In genomic region chr1:151102646-151103391, GRCm38 (mm10) we compare ENCODE assay signal across 9 mouse cellular contexts.
A peak's percentile ranks its signal among the peaks of the same experiment; 100 is the strongest.
DNase-seq lines count a peak whose midpoint lies in the region; ATAC-seq and TF ChIP-seq lines count a peak whose summit lies in the region.
"Had no signal": no experiment of that assay in that cellular context is flagged by ENCODE, and none has a peak within 500 bp of the region (broad histone marks: within the 10 kb centered on the region; RNA-seq: fewer than 3 reads in every experiment).

No protein-coding gene starts in this region.

- peak; percentile 47 for DNase-seq in adrenal gland, postnatal 14 days
- DNase-seq in adrenal gland, postnatal 10 days, result no peak
- DNase-seq in adipocyte (ENCODE audit: low spot score), result peak; percentile 17
- peak; percentile 64 for DNase-seq in heart, postnatal 0 days (ENCODE audit: low spot score)
- peak; percentile 52 for DNase-seq in liver, adult 2 months (ENCODE audit: extremely low read depth, low read depth, low spot score)
- no peak for DNase-seq in ovary, postnatal 36 days (ENCODE audit: low spot score)
- DNase-seq in lung, postnatal 10 days, result no peak
- DNase-seq: lung, postnatal 14 days had no signal

- no peak overlapping the region for H3K4me2 ChIP-seq in heart, postnatal 0 days (ENCODE audit: low read depth, low read length)

- peak; percentile 86 for ATAC-seq in heart, postnatal 0 days (ENCODE audit: insufficient read depth, low read depth)
- ATAC-seq in megakaryocyte, adult 5-6 weeks (ENCODE audit: poor library complexity, severe bottlenecking), result no peak

- H3K36me3 ChIP-seq in heart, postnatal 0 days (replicated peaks; ENCODE audit: control insufficient read depth, insufficient read depth, low read length), result no peaks in the 10 kb centered on the region
- no peaks in the 10 kb centered on the region for H3K36me3 ChIP-seq in liver, adult 2 months (ENCODE audit: control insufficient read depth, insufficient read depth, low read length)

- H3K4me3 ChIP-seq in heart, postnatal 0 days (ENCODE audit: low read depth, low read length), result no peak overlapping the region
- no peak overlapping the region for H3K4me3 ChIP-seq in liver, adult 2 months (ENCODE audit: insufficient read depth, low read depth, low read length)

- no peak overlapping the region for H3K9ac ChIP-seq in heart, postnatal 0 days (replicated peaks; ENCODE audit: low read depth, low read length)
- no peak overlapping the region for H3K9ac ChIP-seq in liver, adult 2 months (ENCODE audit: low read depth, low read length)

- WGBS in heart, postnatal 0 days, result 82% methylated on average over 16 of the region's 16 CpGs
- WGBS in liver, adult 2 months, result 87% methylated on average over 16 of the region's 16 CpGs

- TF ChIP-seq CTCF in heart, postnatal 0 days (IDR thresholded peaks at IDR 0.05; ENCODE audit: low read depth), result peak; percentile 42
- peak; percentile 59 for TF ChIP-seq CTCF in liver, adult 2 months (IDR thresholded peaks at IDR 0.05; ENCODE audit: low read depth, low read length)

- no peaks in the 10 kb centered on the region for H3K9me3 ChIP-seq in heart, postnatal 0 days (replicated peaks; ENCODE audit: control insufficient read depth, low read length)

- H3K27me3 ChIP-seq in heart, postnatal 0 days (ENCODE audit: control insufficient read depth, insufficient read depth, low read length), result no peaks in the 10 kb centered on the region
- H3K27me3 ChIP-seq in liver, adult 2 months (ENCODE audit: control insufficient read depth, insufficient read depth, low read length), result no peaks in the 10 kb centered on the region

- H3K27ac ChIP-seq in heart, postnatal 0 days (ENCODE audit: low read depth), result peak overlapping the region; percentile 82
- H3K27ac ChIP-seq in liver, adult 2 months (replicated peaks; ENCODE audit: insufficient read depth, low read depth, low read length), result no peak overlapping the region

- peak; percentile 57; the same call in 1 of the 2 replicates for TF ChIP-seq EP300 in heart, postnatal 0 days (IDR thresholded peaks at IDR 0.05; ENCODE audit: low read depth)

- no peak for TF ChIP-seq POLR2A in liver, adult 2 months (IDR thresholded peaks at IDR 0.05; ENCODE audit: extremely low read depth, insufficient read depth, low read length)

- peaks cover 26% of the 10 kb centered on the region for H3K4me1 ChIP-seq in heart, postnatal 0 days (ENCODE audit: control insufficient read depth, insufficient read depth)
- peaks cover 9% of the 10 kb centered on the region; the same call in 1 of the 2 replicates for H3K4me1 ChIP-seq in liver, adult 2 months (ENCODE audit: control insufficient read depth, insufficient read depth, low read length)

- H3K79me2 ChIP-seq in liver, adult 2 months (ENCODE audit: control insufficient read depth, insufficient read depth, low read length), result no peaks in the 10 kb centered on the region

Comparison
In these comparisons a context has a peak if more than half of its experiments do, and no peak if none do; other contexts are left out.
1. DNase-seq: peak in adrenal gland, postnatal 14 days (single experiment), adipocyte (single experiment), heart, postnatal 0 days (single experiment) and liver, adult 2 months (single experiment); none in adrenal gland, postnatal 10 days (single experiment), ovary, postnatal 36 days (single experiment) and lung, postnatal 10 days (single experiment).